In genomic region chr17:67245273-67245875, GRCm38 (mm10) we compare ENCODE assay signal across 25 mouse cellular contexts.
DNase-seq lines count a peak whose midpoint lies in the region; ATAC-seq and TF ChIP-seq lines count a peak whose summit lies in the region.
"Had no signal": no experiment of that assay in that cellular context is flagged by ENCODE, and none has a peak within 500 bp of the region (broad histone marks: within the 10 kb centered on the region; RNA-seq: fewer than 3 reads in every experiment).

No protein-coding gene starts in this region.

- H3K9ac ChIP-seq in kidney, embryonic 14.5 days (ENCODE audit: low read depth, low read length): no peak overlapping the region
- no peak overlapping the region for H3K9ac ChIP-seq in lung, embryonic 14.5 days
- no peak overlapping the region for H3K9ac ChIP-seq in embryonic facial prominence, embryonic 14.5 days (ENCODE audit: low read depth, low read length)
- H3K9ac ChIP-seq: embryonic facial prominence, embryonic 15.5 days; hindbrain, embryonic 12.5 days had no signal

- TF ChIP-seq POLR2A in lung, adult 2 months (IDR thresholded peaks at IDR 0.05; ENCODE audit: borderline replicate concordance, extremely low read depth, low read depth, low read length): no peak

- no peak for DNase-seq in kidney, adult 8-10 months
- peak; percentile 66 for DNase-seq in lung, embryonic 14.5 days
- no peak for DNase-seq in lung, adult 2 months
- DNase-seq in lung, postnatal 36 days: peak; percentile 19
- no peak for DNase-seq in lung, postnatal 4 days
- DNase-seq in embryonic facial prominence, embryonic 14.5 days (ENCODE audit: low spot score): peak; percentile 22
- no peak for DNase-seq in cerebellum, adult 9-11 months
- DNase-seq: adrenal gland, postnatal 14 days; cerebellum, adult 11-12 months; cerebellum, adult 9-10 months; cerebellum, postnatal 36 days; gastrocnemius, adult 2 months; gastrocnemius, postnatal 25 days; heart, postnatal 10 days; heart, postnatal 4 days had no signal

- H3K4me1 ChIP-seq in kidney, embryonic 14.5 days (ENCODE audit: control insufficient read depth, insufficient read depth, low read length): peaks cover 20% of the 10 kb centered on the region; the same call in 1 of the 2 replicates
- 0 out of 2 replicates have a peak, but pooled peaks cover 7% of the 10 kb centered on the region for H3K4me1 ChIP-seq in lung, embryonic 14.5 days (ENCODE audit: insufficient read depth)
- 0 out of 2 replicates have a peak, but pooled peaks cover 2% of the 10 kb centered on the region for H3K4me1 ChIP-seq in lung, adult 2 months (ENCODE audit: control insufficient read depth, insufficient read depth, low read length)
- peaks cover 4% of the 10 kb centered on the region; the same call in 1 of the 2 replicates for H3K4me1 ChIP-seq in embryonic facial prominence, embryonic 14.5 days (ENCODE audit: control insufficient read depth, insufficient read depth, low read length)

- H3K9me3 ChIP-seq in kidney, embryonic 14.5 days (ENCODE audit: control insufficient read depth, low read length): no peaks in the 10 kb centered on the region
- H3K9me3 ChIP-seq in lung, embryonic 14.5 days (ENCODE audit: low read depth, low read length): no peaks in the 10 kb centered on the region
- H3K9me3 ChIP-seq in embryonic facial prominence, embryonic 14.5 days (ENCODE audit: control insufficient read depth, low read length): no peaks in the 10 kb centered on the region
- H3K9me3 ChIP-seq: embryonic facial prominence, embryonic 15.5 days; forebrain, embryonic 10.5 days; heart, embryonic 10.5 days; hindbrain, embryonic 12.5 days had no signal

- no peaks in the 10 kb centered on the region for H3K36me3 ChIP-seq in kidney, embryonic 14.5 days (ENCODE audit: control insufficient read depth, insufficient read depth, low read length)
- H3K36me3 ChIP-seq in lung, embryonic 14.5 days (ENCODE audit: insufficient read depth): no peaks in the 10 kb centered on the region
- H3K36me3 ChIP-seq in embryonic facial prominence, embryonic 14.5 days (ENCODE audit: control insufficient read depth, insufficient read depth, low read length): no peaks in the 10 kb centered on the region
- H3K36me3 ChIP-seq: embryonic facial prominence, embryonic 15.5 days; forebrain, embryonic 10.5 days; heart, embryonic 10.5 days; hindbrain, embryonic 12.5 days had no signal

- no peak for TF ChIP-seq CTCF in lung, embryonic 14.5 days (IDR thresholded peaks at IDR 0.05; ENCODE audit: low read depth)
- TF ChIP-seq CTCF in lung, adult 2 months (IDR thresholded peaks at IDR 0.05; ENCODE audit: insufficient read depth, low read length): no peak

- H3K4me2 ChIP-seq in kidney, embryonic 14.5 days (replicated peaks; ENCODE audit: low read depth, low read length): no peak overlapping the region
- H3K4me2 ChIP-seq in lung, embryonic 14.5 days: no peak overlapping the region
- no peak overlapping the region for H3K4me2 ChIP-seq in embryonic facial prominence, embryonic 14.5 days (ENCODE audit: low read depth, low read length)
- H3K4me2 ChIP-seq: embryonic facial prominence, embryonic 15.5 days; hindbrain, embryonic 12.5 days had no signal

- 58% methylated on average over 4 of the region's 4 CpGs for WGBS in kidney, embryonic 14.5 days
- WGBS in lung, embryonic 14.5 days: 57% methylated on average over 4 of the region's 4 CpGs
- 51% methylated on average over 4 of the region's 4 CpGs for WGBS in lung, adult 2 months
- 62% methylated on average over 4 of the region's 4 CpGs for WGBS in embryonic facial prominence, embryonic 14.5 days

- ATAC-seq in kidney, embryonic 14.5 days (ENCODE audit: low FRiP score, low TSS enrichment): peak; percentile 44; the same call in 1 of the 2 replicates
- ATAC-seq in lung, embryonic 14.5 days (ENCODE audit: insufficient read depth): peak; percentile 49; the same call in 1 of the 2 replicates
- no peak for ATAC-seq in embryonic facial prominence, embryonic 14.5 days (ENCODE audit: low read depth)
- ATAC-seq: activated CD4-positive, CD25-positive, alpha-beta regulatory T cell, adult 4 months; forebrain, embryonic 14.5 days; Patski had no signal

- H3K27me3 ChIP-seq in kidney, embryonic 14.5 days (ENCODE audit: control insufficient read depth, insufficient read depth, low read length): no peaks in the 10 kb centered on the region
- no peaks in the 10 kb centered on the region for H3K27me3 ChIP-seq in lung, embryonic 14.5 days (ENCODE audit: insufficient read depth, low read length)
- no peaks in the 10 kb centered on the region for H3K27me3 ChIP-seq in embryonic facial prominence, embryonic 14.5 days (replicated peaks; ENCODE audit: control insufficient read depth, insufficient read depth, low read length)
- H3K27me3 ChIP-seq: CH12.LX; embryonic facial prominence, embryonic 15.5 days; hindbrain, embryonic 12.5 days; Patski had no signal

- no peak overlapping the region for H3K4me3 ChIP-seq in kidney, embryonic 14.5 days (ENCODE audit: low read length)
- H3K4me3 ChIP-seq in lung, embryonic 14.5 days (ENCODE audit: low read depth, low read length): no peak overlapping the region
- H3K4me3 ChIP-seq in lung, adult 2 months (replicated peaks; ENCODE audit: extremely low read depth, low read depth, low read length): no peak overlapping the region
- no peak overlapping the region for H3K4me3 ChIP-seq in embryonic facial prominence, embryonic 14.5 days (ENCODE audit: low read depth, low read length)
- H3K4me3 ChIP-seq: embryonic facial prominence, embryonic 15.5 days; erythroblast, embryonic 14.5 days; forebrain, embryonic 10.5 days; gastrocnemius, adult 2 months; heart, embryonic 10.5 days; hindbrain, embryonic 12.5 days had no signal

- H3K27ac ChIP-seq in kidney, embryonic 14.5 days (ENCODE audit: low read depth, low read length): no peak overlapping the region
- no peak overlapping the region for H3K27ac ChIP-seq in lung, embryonic 14.5 days (ENCODE audit: low read depth)
- H3K27ac ChIP-seq in embryonic facial prominence, embryonic 14.5 days (replicated peaks; ENCODE audit: low read depth, low read length): no peak overlapping the region
- H3K27ac ChIP-seq: embryonic facial prominence, embryonic 15.5 days; gastrocnemius, adult 2 months; heart, embryonic 10.5 days; hindbrain, embryonic 12.5 days had no signal

Comparison
In these comparisons a context has a peak if more than half of its experiments do, and no peak if none do; other contexts are left out.
1. DNase-seq: peak in lung, embryonic 14.5 days (single experiment), lung, postnatal 36 days (single experiment) and embryonic facial prominence, embryonic 14.5 days (single experiment); none in kidney, adult 8-10 months (0 of 2), lung, adult 2 months (single experiment), lung, postnatal 4 days (0 of 2) and cerebellum, adult 9-11 months (single experiment).